Mouse (Mus musculus): ENCODE results near the gene Kctd21. TPM values are rescaled to one million over a fixed set of nuclear protein-coding genes. Genes with fewer than 3 reads are reported as not detected.

Gene Kctd21
- polyA plus RNA-seq, 1 experiment from 2014 or later, result 5.1 TPM

GRCm38 (mm10) chr7:97380500-97381123 is 48.5 kb downstream of the Kctd21 start:
- Histone ChIP-seq H3K4me3 (no peak overlapping the region), H3K9me3 (no peaks in the 10 kb centered on the region), H3K27ac (no peak overlapping the region), H3K27me3 (no peaks in the 10 kb centered on the region), H3K9ac (no peak overlapping the region), H3K4me1 (no peaks in the 10 kb centered on the region), H3K4me2 (replicated peaks) (no peak overlapping the region), H3K36me3 (peaks cover 85% of the 10 kb centered on the region)
- 92% methylated on average over 5 of the region's 5 CpGs for WGBS
- ATAC-seq (ENCODE audit: low FRiP score, low read depth), result no peak

- Histone ChIP-seq H3K27ac (no peak overlapping the region), H3K36me3 (peaks cover 91% of the 10 kb centered on the region), H3K4me2 (replicated peaks) (no peak overlapping the region), H3K9me3 (no peaks in the 10 kb centered on the region), H3K27me3 (no peaks in the 10 kb centered on the region), H3K9ac (no peak overlapping the region), H3K4me1 (no peaks in the 10 kb centered on the region), H3K4me3 (no peak overlapping the region)
- ATAC-seq (ENCODE audit: low FRiP score, low read depth), result no peak
- WGBS, result 98% methylated on average over 8 of the region's 8 CpGs
These were observed 50.5 kb downstream of the Kctd21 start for GRCm38 (mm10) chr7:97382661-97383060.

GRCm38 (mm10) chr7:97383496-97384132 is 51.5 kb downstream of the Kctd21 start:
- Histone ChIP-seq H3K27me3 (no peaks in the 10 kb centered on the region), H3K4me2 (replicated peaks) (no peak overlapping the region), H3K27ac (no peak overlapping the region), H3K4me1 (no peaks in the 10 kb centered on the region), H3K4me3 (no peak overlapping the region), H3K9me3 (no peaks in the 10 kb centered on the region), H3K9ac (no peak overlapping the region), H3K36me3 (peaks cover 89% of the 10 kb centered on the region)
- 89% methylated on average over 10 of the region's 10 CpGs for WGBS
- no peak for ATAC-seq (ENCODE audit: low FRiP score, low read depth)

- Histone ChIP-seq H3K4me3 (no peak overlapping the region), H3K4me2 (replicated peaks) (no peak overlapping the region), H3K36me3 (peaks cover 90% of the 10 kb centered on the region), H3K4me1 (no peaks in the 10 kb centered on the region), H3K9me3 (no peaks in the 10 kb centered on the region), H3K27ac (no peak overlapping the region), H3K27me3 (no peaks in the 10 kb centered on the region), H3K9ac (no peak overlapping the region)
- WGBS, result 85% methylated on average over 7 of the region's 7 CpGs
- ATAC-seq (ENCODE audit: low FRiP score, low read depth), result no peak
These were observed 54.1 kb downstream of the Kctd21 start for GRCm38 (mm10) chr7:97386106-97386805.

GRCm38 (mm10) chr7:97386806-97387370 is 54.8 kb downstream of the Kctd21 start:
- Histone ChIP-seq H3K27me3 (no peaks in the 10 kb centered on the region), H3K9me3 (no peaks in the 10 kb centered on the region), H3K27ac (no peak overlapping the region), H3K4me2 (replicated peaks) (no peak overlapping the region), H3K4me1 (no peaks in the 10 kb centered on the region), H3K4me3 (no peak overlapping the region), H3K36me3 (peaks cover 89% of the 10 kb centered on the region), H3K9ac (no peak overlapping the region)
- WGBS, result 91% methylated on average over 5 of the region's 5 CpGs
- ATAC-seq (ENCODE audit: low FRiP score, low read depth), result no peak

- no peaks in the 10 kb centered on the region for H3K9me3 ChIP-seq
- H3K27me3 ChIP-seq, result no peaks in the 10 kb centered on the region
- H3K4me3 ChIP-seq, result no peak overlapping the region
- no peak overlapping the region for H3K9ac ChIP-seq
- no peak for ATAC-seq (ENCODE audit: low FRiP score, low read depth)
- WGBS, result 95% methylated on average over 8 of the region's 8 CpGs
- H3K4me1 ChIP-seq, result no peaks in the 10 kb centered on the region
- H3K27ac ChIP-seq, result no peak overlapping the region
- H3K4me2 ChIP-seq (replicated peaks), result no peak overlapping the region
- peaks cover 89% of the 10 kb centered on the region for H3K36me3 ChIP-seq
These were observed 55.5 kb downstream of the Kctd21 start for GRCm38 (mm10) chr7:97387561-97388147.

GRCm38 (mm10) chr7:97388541-97388940 is 56.4 kb downstream of the Kctd21 start:
- no peak overlapping the region for H3K4me3 ChIP-seq
- H3K9ac ChIP-seq, result no peak overlapping the region
- no peak overlapping the region for H3K4me2 ChIP-seq (replicated peaks)
- no peaks in the 10 kb centered on the region for H3K9me3 ChIP-seq
- ATAC-seq (ENCODE audit: low FRiP score, low read depth), result no peak
- H3K27me3 ChIP-seq, result no peaks in the 10 kb centered on the region
- H3K4me1 ChIP-seq, result no peaks in the 10 kb centered on the region
- WGBS, result 88% methylated on average over 4 of the region's 4 CpGs
- no peak overlapping the region for H3K27ac ChIP-seq
- peaks cover 88% of the 10 kb centered on the region for H3K36me3 ChIP-seq

GRCm38 (mm10) chr7:97391293-97392078 is 59.4 kb downstream of the Kctd21 start:
- Histone ChIP-seq H3K4me1 (no peaks in the 10 kb centered on the region), H3K36me3 (peaks cover 62% of the 10 kb centered on the region), H3K4me3 (no peak overlapping the region), H3K27me3 (no peaks in the 10 kb centered on the region), H3K9me3 (no peaks in the 10 kb centered on the region), H3K4me2 (replicated peaks) (no peak overlapping the region), H3K9ac (no peak overlapping the region), H3K27ac (no peak overlapping the region)
- 88% methylated on average over 13 of the region's 13 CpGs for WGBS
- ATAC-seq (ENCODE audit: low FRiP score, low read depth), result no peak

GRCm38 (mm10) chr7:97392079-97392445 is 59.9 kb downstream of the Kctd21 start:
- 87% methylated on average over 6 of the region's 6 CpGs for WGBS
- Histone ChIP-seq H3K4me2 (replicated peaks) (no peak overlapping the region), H3K9ac (no peak overlapping the region), H3K4me3 (no peak overlapping the region), H3K27ac (no peak overlapping the region), H3K9me3 (no peaks in the 10 kb centered on the region), H3K4me1 (no peaks in the 10 kb centered on the region), H3K27me3 (no peaks in the 10 kb centered on the region), H3K36me3 (peaks cover 56% of the 10 kb centered on the region)
- no peak for ATAC-seq (ENCODE audit: low FRiP score, low read depth)

GRCm38 (mm10) chr7:97394375-97394774 is 62.2 kb downstream of the Kctd21 start:
- Histone ChIP-seq H3K4me3 (no peak overlapping the region), H3K4me1 (no peaks in the 10 kb centered on the region), H3K27ac (no peak overlapping the region), H3K4me2 (replicated peaks) (no peak overlapping the region), H3K36me3 (peaks cover 35% of the 10 kb centered on the region), H3K9ac (no peak overlapping the region), H3K9me3 (no peaks in the 10 kb centered on the region), H3K27me3 (no peaks in the 10 kb centered on the region)
- no peak for ATAC-seq (ENCODE audit: low FRiP score, low read depth)
- WGBS, result 78% methylated on average over 2 of the region's 2 CpGs

- Histone ChIP-seq H3K4me3 (no peak overlapping the region), H3K4me1 (peaks cover 15% of the 10 kb centered on the region), H3K36me3 (peaks cover 21% of the 10 kb centered on the region), H3K27ac (no peak overlapping the region), H3K9ac (no peak overlapping the region), H3K27me3 (no peaks in the 10 kb centered on the region), H3K4me2 (replicated peaks) (no peak overlapping the region), H3K9me3 (0 out of 2 replicates have a peak, but pooled peaks cover 9% of the 10 kb centered on the region)
- 86% methylated on average over 6 of the region's 6 CpGs for WGBS
- no peak for ATAC-seq (ENCODE audit: low FRiP score, low read depth)
These were observed 66.8 kb downstream of the Kctd21 start for GRCm38 (mm10) chr7:97398943-97399342.
